Mouse (Mus musculus): ENCODE measurements around the gene Slc22a7.

GRCm38 (mm10) chr17:46388200-46388599 lies 50.1 kb downstream of the Slc22a7 start:
- TF ChIP-seq POLR2A (IDR thresholded peaks at IDR 0.05; ENCODE audit: borderline replicate concordance, low read depth, low read length) = no peak
- no peak for TF ChIP-seq CTCF (IDR thresholded peaks at IDR 0.05; ENCODE audit: low read depth, low read length)
